Mouse (Mus musculus) liver, adult 10 weeks (tissue): ENCODE data around the gene Ipo4. TPM values are rescaled to one million over a fixed set of nuclear protein-coding genes. Genes with fewer than 3 reads are reported as not detected.

Experiments
- polyA plus RNA-seq: library from polyadenylated mRNA; stranded (reverse); fragments of 350-450 nt; fragmentation: Illumina TruSeq; extraction: RNeasy Lipid Tissue Mini Kit (QIAGEN cat#74804); gene quantifications from one replicate; pipeline ENCODE4 v1.2.3, GENCODE M21; 2014; ENCODE audit warnings: low read depth, low replicate concordance

Gene Ipo4
- polyA plus RNA-seq: 5.0 TPM

GRCm38 (mm10) chr14:55635523-55636007 is at the start of gene Ipo4:
Gene Ipo4 (minus strand): TSS chr14:55635957.

GRCm38 (mm10) chr14:55681160-55682117 is 45.7 kb upstream of the Ipo4 start, which contains the start of gene Tinf2:
Gene Tinf2 (minus strand): TSS chr14:55681820.

GRCm38 (mm10) chr14:55671833-55672740 is 36.3 kb upstream of the Ipo4 start, which contains the start of the genes Gmpr2 and Nedd8:
Gene Gmpr2 (plus strand): TSS chr14:55671941.
Gene Nedd8 (minus strand): TSS chr14:55672124.

GRCm38 (mm10) chr14:55659960-55660573 is 24.3 kb upstream of the Ipo4 start, which contains the start of gene Mdp1:
Gene Mdp1 (minus strand): TSS chr14:55660508.

GRCm38 (mm10) chr14:55649884-55650283 is 14.1 kb upstream of the Ipo4 start, which contains the start of gene Tssk4:
Gene Tssk4 (plus strand): TSS chr14:55650184.

GRCm38 (mm10) chr14:55643060-55643907 is 7.5 kb upstream of the Ipo4 start, which contains the start of gene Tm9sf1:
Gene Tm9sf1 (minus strand): TSS chr14:55643806.

GRCm38 (mm10) chr14:55637795-55638194 is 2.0 kb upstream of the Ipo4 start, which contains the start of gene Gm49378:
Gene Gm49378 (minus strand): TSS chr14:55637895.

GRCm38 (mm10) chr14:55617822-55618221 is 17.9 kb downstream of the Ipo4 start, which contains the start of gene Rec8:
Gene Rec8 (plus strand): TSS chr14:55618037.

GRCm38 (mm10) chr14:55603271-55603632 is 32.5 kb downstream of the Ipo4 start, which contains the start of gene Irf9:
Gene Irf9 (plus strand): TSS chr14:55603571.

GRCm38 (mm10) chr14:55591331-55591891 is 44.3 kb downstream of the Ipo4 start, which contains the start of gene Rnf31:
Gene Rnf31 (plus strand): TSS chr14:55591708.

GRCm38 (mm10) chr14:55590748-55591330 is 44.9 kb downstream of the Ipo4 start, which contains the start of gene Psme2:
Gene Psme2 (minus strand): TSS chr14:55591113.

GRCm38 (mm10) chr14:55584702-55585565 is 50.8 kb downstream of the Ipo4 start, which contains the start of gene Emc9:
Gene Emc9 (minus strand): TSS chr14:55585302.

GRCm38 (mm10) chr14:55577871-55578667 is 57.7 kb downstream of the Ipo4 start, which contains the start of gene Psme1:
Gene Psme1 (plus strand): TSS chr14:55578123.

